Mouse (Mus musculus) lung, adult 2 months (tissue): ENCODE data around the gene Lztr1.

ENCODE experiments used
- CTCF ChIP-seq: fragments of 200-500 bp; IDR thresholded peaks from 2 replicates; pipeline ENCODE4 v1.5.1; 2011; ENCODE audit warnings: mild to moderate bottlenecking, low read length, control low read depth; ENCODE audit not compliant: insufficient read depth
- POLR2A ChIP-seq: fragments of 200-500 bp; IDR thresholded peaks from 2 replicates; pipeline ENCODE4 v1.6.1; 2011; ENCODE audit warnings: low read depth, mild to moderate bottlenecking, control low read depth, low read length, borderline replicate concordance; ENCODE audit errors: extremely low read depth

GRCm38 (mm10) chr16:17564771-17565170 is 56.3 kb downstream of the Lztr1 start:
- TF ChIP-seq POLR2A (no peak), CTCF (no peak)
